Mouse (Mus musculus) stomach, postnatal 0 days (tissue): ENCODE data around the gene Glra3. TPM values are rescaled to one million over a fixed set of nuclear protein-coding genes. Genes with fewer than 3 reads are reported as not detected.

Experiments used
- ATAC-seq: fragments of 200-750 bp; cut with Nextera tagmentation; 2 replicates; pipeline ENCODE4 v1.8.0; 2017; ENCODE audit not compliant: low FRiP score, low TSS enrichment
- DNase-seq: peaks from one replicate; pipeline ENCODE4 v3.0.0-alpha.2; 2016; ENCODE audit warnings: low spot score
- H3K27ac ChIP-seq: fragments of 300-500 bp; sonication (generic); replicated peaks from 2 replicates; pipeline ENCODE4 v1.5.1; 2014; ENCODE audit warnings: mild to moderate bottlenecking, control low read depth
- H3K27me3 ChIP-seq: fragments of 300-500 bp; sonication (generic); 2 replicates; pipeline ENCODE4 v1.6.1; 2014; ENCODE audit warnings: low read length; ENCODE audit not compliant: control insufficient read depth, insufficient read depth
- H3K36me3 ChIP-seq: fragments of 300-500 bp; sonication (generic); 2 replicates; pipeline ENCODE4 v1.6.1; 2014; ENCODE audit warnings: low read length, mixed read lengths; ENCODE audit not compliant: control insufficient read depth, insufficient read depth
- H3K4me1 ChIP-seq: fragments of 300-500 bp; sonication (generic); replicated peaks from 2 replicates; pipeline ENCODE4 v1.6.1; 2014; ENCODE audit warnings: antibody characterized with exemption; ENCODE audit not compliant: control insufficient read depth, insufficient read depth
- H3K4me2 ChIP-seq: fragments of 300-500 bp; sonication (generic); replicated peaks from 2 replicates; pipeline ENCODE4 v1.6.1; 2014; ENCODE audit warnings: low read depth, mild to moderate bottlenecking, control low read depth, moderate library complexity
- H3K4me3 ChIP-seq: fragments of 300-500 bp; sonication (generic); 2 replicates; pipeline ENCODE4 v1.5.1; 2014; ENCODE audit warnings: low read depth, low read length, control low read depth
- H3K9ac ChIP-seq: fragments of 300-500 bp; sonication (generic); 2 replicates; pipeline ENCODE4 v1.6.1; 2014; ENCODE audit warnings: mild to moderate bottlenecking, low read length, control low read depth, mixed read lengths
- H3K9me3 ChIP-seq: fragments of 300-500 bp; sonication (generic); 2 replicates; pipeline ENCODE4 v1.6.1; 2016; ENCODE audit warnings: low read length; ENCODE audit not compliant: control insufficient read depth
- CTCF ChIP-seq: IDR thresholded peaks from 2 replicates; pipeline ENCODE4 v1.5.1; 2016; ENCODE audit warnings: antibody characterized with exemption, low read depth, mild to moderate bottlenecking, moderate library complexity
- EP300 ChIP-seq: optimal IDR thresholded peaks from 2 replicates; pipeline ENCODE3; 2016; ENCODE audit warnings: antibody characterized with exemption
- WGBS: fragments of 180-500 bp; shearing (Covaris S2); extraction: QIAGEN DNeasy Blood & Tissue Kit; methylation state at CpG from one replicate; pipeline ENCODE4 v1.1.7; 2014; 5-methylcytosine and 5-hydroxymethylcytosine counted together
- polyA plus RNA-seq: library from polyadenylated mRNA; unstranded; fragments of >200 nt; fragmentation: Nextera tagmentation; extraction: Ambion mirVana; gene quantifications from 2 replicates; pipeline ENCODE4 v1.2.1, GENCODE M21; 2015

Gene Glra3
- polyA plus RNA-seq, 1 experiment from 2014 or later, result not detected

DNA sequence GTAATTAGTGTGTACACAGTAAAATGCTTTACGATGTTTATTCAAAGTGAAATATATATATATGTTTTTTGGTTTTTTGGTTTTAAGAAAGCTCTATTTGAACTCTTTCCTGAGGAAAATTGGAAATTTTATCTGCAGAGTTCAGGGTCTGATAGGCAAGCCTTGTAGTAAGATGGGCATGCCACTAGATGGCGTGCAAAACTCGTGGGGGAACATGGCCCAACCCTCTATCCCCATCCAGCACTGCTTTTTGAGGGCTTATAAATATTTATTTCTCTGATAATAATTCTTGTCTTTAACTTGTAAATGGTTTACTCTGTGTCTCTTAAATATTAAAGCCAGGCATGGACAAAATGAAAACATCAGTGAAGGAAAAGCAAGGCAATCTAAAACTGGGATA lies 122.8 kb downstream of the Glra3 start:
- WGBS, result 18% methylated on average over 3 of the region's 3 CpGs
- H3K9ac ChIP-seq, result no peak overlapping the region
- H3K36me3 ChIP-seq, result no peaks in the 10 kb centered on the region
- H3K27ac ChIP-seq, result no peak overlapping the region
- no peaks in the 10 kb centered on the region for H3K9me3 ChIP-seq
- no peaks in the 10 kb centered on the region for H3K4me1 ChIP-seq
- no peak for ATAC-seq
- H3K27me3 ChIP-seq, result no peaks in the 10 kb centered on the region
- no peak for TF ChIP-seq EP300
- peak; percentile 89 for TF ChIP-seq CTCF
- peak; percentile 61 for DNase-seq
- no peak overlapping the region for H3K4me3 ChIP-seq
- no peak overlapping the region for H3K4me2 ChIP-seq

DNA sequence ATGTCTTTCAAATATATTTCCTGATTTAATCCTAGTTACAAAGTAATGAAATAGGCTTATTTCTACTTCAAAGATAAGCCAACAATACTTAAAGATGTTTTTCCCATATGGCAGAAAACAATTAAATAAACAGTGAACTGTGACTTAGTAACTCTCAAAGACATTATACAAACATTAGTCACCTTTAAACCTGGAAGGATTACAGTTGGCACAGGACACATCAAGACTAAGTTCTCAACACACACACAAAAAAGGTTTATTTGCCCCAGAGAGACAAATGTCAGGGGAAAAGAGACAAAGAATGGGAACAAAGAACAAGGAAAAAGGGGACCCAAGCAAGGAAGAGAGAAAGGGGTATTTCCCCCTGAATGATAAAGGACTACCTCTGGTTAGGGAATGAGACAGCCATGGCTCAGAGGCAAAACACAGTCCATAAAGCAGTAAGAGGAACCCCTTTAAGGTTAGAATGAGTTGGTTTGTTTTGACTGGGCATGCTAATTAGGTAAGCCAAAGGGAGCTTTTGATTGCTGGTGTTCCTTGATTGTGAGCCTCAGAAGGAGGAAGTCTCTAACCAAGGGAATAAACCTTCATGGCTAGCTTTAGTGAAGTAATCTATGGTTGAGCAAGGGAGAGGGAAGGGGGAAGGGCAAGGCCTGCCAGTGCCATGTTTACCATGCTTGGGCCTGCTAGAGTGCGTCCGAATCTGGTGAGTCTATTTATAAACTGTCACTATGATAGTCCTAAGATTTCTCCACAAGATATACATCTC lies 130.4 kb downstream of the Glra3 start:
- ATAC-seq, result no peak
- no peaks in the 10 kb centered on the region for H3K36me3 ChIP-seq
- no peak overlapping the region for H3K4me2 ChIP-seq
- H3K9ac ChIP-seq, result no peak overlapping the region
- H3K4me3 ChIP-seq, result no peak overlapping the region
- WGBS, result 42% methylated on average over 2 of the region's 2 CpGs
- H3K9me3 ChIP-seq, result no peaks in the 10 kb centered on the region
- H3K27ac ChIP-seq, result no peak overlapping the region
- H3K27me3 ChIP-seq, result no peaks in the 10 kb centered on the region
- TF ChIP-seq EP300 (no peak), CTCF (no peak)
- no peaks in the 10 kb centered on the region for H3K4me1 ChIP-seq
- DNase-seq, result no peak

DNA sequence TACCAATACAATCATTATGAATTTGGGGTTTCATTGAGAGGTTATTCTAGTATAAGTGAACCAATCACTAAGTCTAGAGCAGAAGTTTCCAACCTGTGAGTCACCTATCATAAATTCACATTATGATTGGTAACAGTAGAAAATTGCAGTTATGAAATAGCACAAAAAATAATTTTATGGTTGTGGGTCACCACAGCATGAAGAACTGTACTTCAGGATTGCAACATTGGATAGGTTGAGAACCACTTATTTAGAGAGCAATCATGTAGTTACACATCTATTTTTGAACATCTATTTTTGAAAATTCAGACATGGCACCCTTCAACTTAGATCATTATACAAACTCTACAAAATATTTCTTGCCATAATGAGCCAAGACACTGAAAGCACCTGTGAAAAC lies 143.4 kb downstream of the Glra3 start:
- Histone ChIP-seq H3K36me3 (no peaks in the 10 kb centered on the region), H3K27ac (no peak overlapping the region), H3K4me3 (no peak overlapping the region), H3K27me3 (no peaks in the 10 kb centered on the region), H3K4me2 (no peak overlapping the region), H3K9me3 (no peaks in the 10 kb centered on the region), H3K4me1 (no peaks in the 10 kb centered on the region), H3K9ac (no peak overlapping the region)
- no peak for ATAC-seq
- TF ChIP-seq EP300 (no peak), CTCF (no peak)
- DNase-seq, result no peak

DNA sequence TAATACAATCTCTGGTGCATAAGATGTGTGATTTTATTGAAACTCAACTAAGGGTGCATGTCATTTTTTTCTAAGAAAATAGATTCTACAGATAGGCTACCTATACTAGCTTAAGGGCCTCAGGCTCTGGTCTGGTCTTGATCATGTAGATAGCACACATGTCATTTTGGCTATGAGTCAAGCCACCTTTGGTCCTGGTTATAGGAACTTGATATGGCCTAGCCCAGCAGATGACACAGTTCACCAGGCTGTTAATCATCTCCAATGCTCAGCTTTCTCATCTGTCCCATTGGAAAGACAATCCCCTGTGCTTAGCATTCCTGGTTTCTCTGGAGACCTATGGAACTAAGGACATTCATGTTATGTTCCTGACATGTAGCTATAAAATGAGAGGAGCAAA lies 154.1 kb downstream of the Glra3 start:
- no peak for TF ChIP-seq EP300
- TF ChIP-seq CTCF, result no peak
- DNase-seq (no peak), ATAC-seq (no peak)
- H3K36me3 ChIP-seq, result no peaks in the 10 kb centered on the region
- no peak overlapping the region for H3K9ac ChIP-seq
- H3K27me3 ChIP-seq, result no peaks in the 10 kb centered on the region
- H3K4me2 ChIP-seq, result no peak overlapping the region
- H3K4me1 ChIP-seq, result no peaks in the 10 kb centered on the region
- H3K9me3 ChIP-seq, result no peaks in the 10 kb centered on the region
- no peak overlapping the region for H3K27ac ChIP-seq
- H3K4me3 ChIP-seq, result no peak overlapping the region

DNA sequence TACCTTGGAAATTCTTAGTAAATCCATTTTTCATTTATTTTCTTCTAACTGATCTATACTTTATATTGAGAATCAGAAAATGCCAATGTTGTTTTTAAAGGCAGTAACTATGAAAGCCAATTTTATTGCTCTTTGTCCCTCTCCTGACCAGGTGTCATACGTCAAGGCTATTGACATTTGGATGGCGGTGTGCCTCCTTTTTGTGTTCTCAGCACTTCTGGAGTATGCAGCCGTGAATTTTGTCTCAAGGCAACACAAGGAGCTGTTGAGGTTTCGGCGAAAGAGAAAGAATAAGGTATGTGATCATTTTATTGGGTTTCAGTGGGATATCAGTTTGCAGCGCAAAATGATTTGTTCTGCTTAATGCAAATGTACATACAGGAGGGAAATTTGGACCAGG lies 170.0 kb downstream of the Glra3 start:
- no peaks in the 10 kb centered on the region for H3K4me1 ChIP-seq
- DNase-seq, result no peak
- H3K9ac ChIP-seq, result no peak overlapping the region
- H3K9me3 ChIP-seq, result no peaks in the 10 kb centered on the region
- no peak overlapping the region for H3K27ac ChIP-seq
- no peak overlapping the region for H3K4me2 ChIP-seq
- 81% methylated on average over 6 of the region's 6 CpGs for WGBS
- ATAC-seq, result no peak
- H3K36me3 ChIP-seq, result no peaks in the 10 kb centered on the region
- TF ChIP-seq EP300, result no peak
- no peak for TF ChIP-seq CTCF
- no peak overlapping the region for H3K4me3 ChIP-seq
- no peaks in the 10 kb centered on the region for H3K27me3 ChIP-seq

DNA sequence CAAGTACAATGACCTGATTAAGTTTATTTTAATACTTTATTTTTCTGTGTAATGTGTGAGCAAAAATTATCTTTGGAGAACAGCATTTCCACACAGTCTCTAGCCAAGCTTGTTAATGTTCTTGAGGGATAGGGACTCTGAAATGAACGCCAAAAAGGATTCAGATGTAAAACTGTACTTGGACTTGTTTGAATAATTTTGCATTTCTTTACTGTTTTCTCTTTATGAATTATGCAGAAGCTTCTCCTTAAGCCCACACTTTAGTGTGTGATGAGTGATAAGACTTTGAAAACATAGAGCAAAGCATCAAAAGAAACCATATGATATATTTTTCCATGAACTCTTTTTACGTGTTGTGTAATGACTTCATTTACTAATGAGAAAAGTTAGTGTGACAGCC lies 189.1 kb downstream of the Glra3 start:
- Histone ChIP-seq H3K4me2 (no peak overlapping the region), H3K27ac (no peak overlapping the region), H3K9me3 (no peaks in the 10 kb centered on the region), H3K9ac (no peak overlapping the region), H3K27me3 (no peaks in the 10 kb centered on the region), H3K36me3 (no peaks in the 10 kb centered on the region), H3K4me1 (no peaks in the 10 kb centered on the region), H3K4me3 (no peak overlapping the region)
- 67% methylated on average over 2 of the region's 2 CpGs for WGBS
- TF ChIP-seq CTCF, result no peak
- TF ChIP-seq EP300, result no peak
- DNase-seq (no peak), ATAC-seq (no peak)
